Mouse (Mus musculus) midbrain, embryonic 13.5 days (tissue): ENCODE data around the gene Olfr354. TPM values are rescaled to one million over a fixed set of nuclear protein-coding genes. Genes with fewer than 3 reads are reported as not detected.

ENCODE experiments used
- ATAC-seq: fragments of 200-750 bp; cut with Nextera tagmentation; 2 replicates; pipeline ENCODE4 v1.8.0; 2017; ENCODE audit warnings: mild to moderate bottlenecking, moderate TSS enrichment, moderate library complexity
- H3K27ac ChIP-seq: fragments of 300-500 bp; sonication (generic); 2 replicates; pipeline ENCODE4 v1.5.1; 2015; ENCODE audit warnings: inconsistent platforms, mild to moderate bottlenecking, moderate library complexity
- H3K27me3 ChIP-seq: fragments of 300-500 bp; sonication (generic); 2 replicates; pipeline ENCODE4 v1.6.1; 2015; ENCODE audit warnings: mild to moderate bottlenecking, inconsistent platforms
- H3K36me3 ChIP-seq: fragments of 300-500 bp; sonication (generic); 2 replicates; pipeline ENCODE4 v1.6.1; 2015; ENCODE audit warnings: mild to moderate bottlenecking, inconsistent platforms
- H3K4me1 ChIP-seq: fragments of 300-500 bp; sonication (generic); replicated peaks from 2 replicates; pipeline ENCODE4 v1.6.1; 2015; ENCODE audit warnings: inconsistent platforms
- H3K4me2 ChIP-seq: fragments of 300-500 bp; sonication (generic); replicated peaks from 2 replicates; pipeline ENCODE4 v1.6.1; 2015; ENCODE audit warnings: moderate library complexity, mild to moderate bottlenecking, inconsistent platforms
- H3K4me3 ChIP-seq: fragments of 300-500 bp; sonication (generic); replicated peaks from 2 replicates; pipeline ENCODE4 v1.5.1; 2015; ENCODE audit warnings: mild to moderate bottlenecking, inconsistent platforms
- H3K9ac ChIP-seq: fragments of 300-500 bp; sonication (generic); replicated peaks from 2 replicates; pipeline ENCODE4 v1.6.1; 2015; ENCODE audit warnings: mild to moderate bottlenecking, inconsistent platforms
- H3K9me3 ChIP-seq: fragments of 300-500 bp; sonication (generic); 2 replicates; pipeline ENCODE4 v1.6.1; 2016; ENCODE audit warnings: mild to moderate bottlenecking, inconsistent platforms
- WGBS: fragments of 180-500 bp; shearing (Covaris S2); methylation state at CpG from one replicate; pipeline ENCODE4 v1.1.7; 2015; 5-methylcytosine and 5-hydroxymethylcytosine counted together
- polyA plus RNA-seq: library from polyadenylated mRNA; unstranded; fragments of >200 nt; fragmentation: Nextera tagmentation; extraction: Ambion mirVana; gene quantifications from 2 replicates; pipeline ENCODE4 v1.2.1, GENCODE M21; 2015

Gene Olfr354
- polyA plus RNA-seq: not detected in 2 replicates

DNA sequence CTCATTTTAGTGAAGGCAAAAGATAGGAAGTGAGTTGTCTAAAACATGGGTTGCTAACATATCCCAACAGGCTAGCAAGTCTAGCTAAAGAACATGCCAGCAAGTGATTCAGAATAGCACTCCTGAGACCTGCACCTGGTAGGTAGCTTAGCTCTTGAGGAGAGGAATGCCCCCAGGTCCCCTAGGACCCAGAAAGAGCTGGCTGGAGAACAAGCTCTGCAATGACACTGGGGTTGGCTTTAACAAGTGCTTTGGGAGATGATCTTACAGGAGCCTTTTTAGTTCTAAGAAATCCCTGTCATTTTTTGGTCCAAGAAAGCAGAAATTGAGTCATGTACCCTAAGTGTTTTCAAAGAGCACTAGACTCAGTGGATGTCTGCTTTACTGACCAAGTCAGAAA is at the start of gene Olfr354:
Gene Olfr354 (plus strand): TSS at position 301 of the 400 bp plus-strand sequence.
- no peak within 1 kb of the TSS for H3K4me2 ChIP-seq
- no peaks in the 10 kb centered on the region for H3K27me3 ChIP-seq
- no peak within 1 kb of the TSS for H3K27ac ChIP-seq
- no peak within 1 kb of the TSS for H3K9ac ChIP-seq
- no peaks in the 10 kb centered on the region for H3K36me3 ChIP-seq
- no peak within 1 kb of the TSS for H3K4me3 ChIP-seq
- H3K9me3 ChIP-seq: peaks cover 41% of the 10 kb centered on the region
- ATAC-seq: no peak
- H3K4me1 ChIP-seq: no peaks in the 10 kb centered on the region

DNA sequence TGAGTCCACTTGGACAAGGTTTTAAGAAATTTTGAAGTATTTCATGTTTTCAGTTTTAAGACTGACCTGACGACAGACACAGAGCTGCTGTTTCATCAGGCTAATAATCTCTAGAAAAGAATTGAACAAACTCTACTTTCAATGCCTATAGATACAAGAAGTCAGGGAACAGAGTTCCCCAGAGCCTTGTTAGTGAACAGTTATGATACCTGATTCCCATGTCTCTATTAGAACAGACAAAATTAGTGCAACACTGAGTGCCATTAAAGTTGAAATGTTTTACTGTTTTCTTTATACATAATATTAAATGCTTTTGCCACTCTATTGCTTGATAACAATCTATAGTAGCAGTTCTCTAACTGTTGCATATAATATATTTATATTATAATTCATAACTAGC is 42.9 kb upstream of the Olfr354 start, which contains the start of gene Olfr351:
Gene Olfr351 (minus strand): TSS at position 101 of the 400 bp plus-strand sequence.
- 75% methylated on average over 1 of the region's 1 CpGs for WGBS
- H3K4me3 ChIP-seq: no peak within 1 kb of the TSS
- no peak for ATAC-seq
- H3K9me3 ChIP-seq: 0 out of 2 replicates have a peak, but pooled peaks cover 16% of the 10 kb centered on the region
- H3K4me1 ChIP-seq: no peaks in the 10 kb centered on the region
- no peaks in the 10 kb centered on the region for H3K36me3 ChIP-seq
- H3K27ac ChIP-seq: no peak within 1 kb of the TSS
- no peaks in the 10 kb centered on the region for H3K27me3 ChIP-seq
- H3K9ac ChIP-seq: no peak within 1 kb of the TSS
- H3K4me2 ChIP-seq: no peak within 1 kb of the TSS

DNA sequence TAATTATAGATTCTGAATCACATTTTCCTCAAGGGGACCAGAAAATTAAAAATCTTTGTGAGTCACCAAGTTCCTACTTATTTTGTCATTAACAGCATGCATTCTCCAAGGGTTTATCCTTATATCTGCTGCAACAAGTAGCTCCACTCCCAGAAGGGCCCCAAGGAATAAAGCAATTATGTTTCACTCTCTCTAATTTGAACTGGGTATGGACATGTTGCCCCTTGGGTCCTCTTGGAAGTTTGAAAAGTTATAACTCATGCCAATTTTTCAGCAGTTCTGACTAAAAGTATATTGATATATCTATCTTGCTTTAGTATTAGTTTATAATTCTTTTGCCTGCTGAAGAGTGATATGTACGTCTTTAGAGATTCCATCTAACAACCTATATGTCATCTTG is 37.3 kb upstream of the Olfr354 start, which contains the start of gene Olfr352:
Gene Olfr352 (plus strand): TSS at position 301 of the 400 bp plus-strand sequence.
- 78% methylated on average over 1 of the region's 1 CpGs for WGBS
- no peak within 1 kb of the TSS for H3K9ac ChIP-seq
- H3K27me3 ChIP-seq: no peaks in the 10 kb centered on the region
- ATAC-seq: no peak
- no peak within 1 kb of the TSS for H3K27ac ChIP-seq
- H3K4me2 ChIP-seq: no peak within 1 kb of the TSS
- H3K9me3 ChIP-seq: peaks cover 28% of the 10 kb centered on the region; the same call in 1 of the 2 replicates
- H3K4me3 ChIP-seq: no peak within 1 kb of the TSS
- no peaks in the 10 kb centered on the region for H3K36me3 ChIP-seq
- H3K4me1 ChIP-seq: no peaks in the 10 kb centered on the region

DNA sequence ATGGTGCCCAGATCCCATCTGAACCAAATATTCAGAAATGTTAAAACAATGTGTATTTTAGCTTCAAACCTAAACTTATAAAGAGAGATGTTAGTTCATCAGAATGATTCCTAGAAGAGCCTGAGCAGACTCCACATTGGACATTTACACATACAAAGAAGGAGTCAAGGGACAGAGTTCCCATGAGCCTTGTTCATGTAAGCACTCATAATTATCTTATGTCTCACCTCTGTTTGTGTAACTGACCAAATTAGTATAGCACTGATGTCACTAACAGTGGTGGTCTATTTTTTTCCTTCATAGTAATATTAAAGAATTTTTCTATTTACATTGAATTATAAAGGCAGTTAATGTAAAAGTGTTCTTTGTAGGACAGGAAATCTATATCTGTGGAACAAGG is 12.6 kb upstream of the Olfr354 start, which contains the start of gene Olfr353:
Gene Olfr353 (minus strand): TSS at position 101 of the 400 bp plus-strand sequence.
- no peak within 1 kb of the TSS for H3K9ac ChIP-seq
- H3K27me3 ChIP-seq: no peaks in the 10 kb centered on the region
- H3K4me2 ChIP-seq: no peak within 1 kb of the TSS
- H3K9me3 ChIP-seq: peaks cover 24% of the 10 kb centered on the region
- H3K4me1 ChIP-seq: no peaks in the 10 kb centered on the region
- no peak within 1 kb of the TSS for H3K4me3 ChIP-seq
- H3K27ac ChIP-seq: no peak within 1 kb of the TSS
- ATAC-seq: no peak
- H3K36me3 ChIP-seq: no peaks in the 10 kb centered on the region

DNA sequence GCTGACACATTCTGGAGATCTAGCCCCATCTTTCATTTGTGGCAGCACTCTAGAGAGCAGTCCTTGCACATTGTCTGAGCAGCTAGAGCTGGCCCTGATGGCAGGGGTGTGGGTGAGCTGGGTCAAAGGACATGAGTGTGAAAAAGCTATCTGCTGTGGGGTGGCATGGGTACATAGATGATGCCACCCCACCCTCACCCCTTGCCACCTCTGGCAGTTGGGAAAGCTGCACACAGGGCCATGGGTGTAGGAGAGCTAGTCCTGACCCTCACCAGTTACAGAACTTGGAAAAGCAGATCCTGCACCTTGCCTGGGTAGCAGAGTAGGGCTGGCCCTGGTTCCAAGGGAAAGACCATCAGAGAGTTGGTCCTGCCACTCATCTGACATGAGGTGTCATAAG is 8.4 kb upstream of the Olfr354 start:
- H3K4me1 ChIP-seq: no peaks in the 10 kb centered on the region
- no peak overlapping the region for H3K4me2 ChIP-seq

DNA sequence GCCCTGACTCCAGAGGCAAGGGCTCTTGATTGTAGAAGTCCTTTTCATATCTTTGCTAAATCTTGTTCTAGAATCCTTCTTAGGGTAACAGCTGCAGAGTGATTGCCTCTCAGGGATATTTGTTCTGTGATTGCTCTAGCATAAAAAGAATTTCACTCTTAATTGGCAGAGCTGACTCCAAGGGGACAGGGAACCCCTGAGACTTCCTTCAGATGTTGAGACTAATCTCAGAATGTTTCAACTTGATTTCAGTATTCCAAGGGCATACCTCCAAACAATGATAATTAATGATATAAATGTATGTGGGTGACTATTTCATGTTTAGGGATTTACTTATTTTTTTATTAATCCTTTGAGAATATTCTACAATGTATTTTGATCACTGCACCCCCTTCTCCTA is 23.3 kb downstream of the Olfr354 start, which contains the start of gene Olfr355:
Gene Olfr355 (minus strand): TSS at position 101 of the 400 bp plus-strand sequence.
- peaks cover 23% of the 10 kb centered on the region for H3K9me3 ChIP-seq
- no peak for ATAC-seq
- H3K4me3 ChIP-seq: no peak within 1 kb of the TSS
- no peaks in the 10 kb centered on the region for H3K4me1 ChIP-seq
- no peaks in the 10 kb centered on the region for H3K27me3 ChIP-seq
- H3K27ac ChIP-seq: no peak within 1 kb of the TSS
- H3K4me2 ChIP-seq: no peak within 1 kb of the TSS
- no peak within 1 kb of the TSS for H3K9ac ChIP-seq
- H3K36me3 ChIP-seq: no peaks in the 10 kb centered on the region

More for the DNA sequence above, 8.4 kb upstream of the Olfr354 start:
- Histone ChIP-seq H3K4me3 (no peak overlapping the region), H3K27ac (no peak overlapping the region), H3K36me3 (no peaks in the 10 kb centered on the region), H3K9ac (no peak overlapping the region), H3K9me3 (peaks cover 22% of the 10 kb centered on the region), H3K27me3 (no peaks in the 10 kb centered on the region)
- no peak for ATAC-seq

DNA sequence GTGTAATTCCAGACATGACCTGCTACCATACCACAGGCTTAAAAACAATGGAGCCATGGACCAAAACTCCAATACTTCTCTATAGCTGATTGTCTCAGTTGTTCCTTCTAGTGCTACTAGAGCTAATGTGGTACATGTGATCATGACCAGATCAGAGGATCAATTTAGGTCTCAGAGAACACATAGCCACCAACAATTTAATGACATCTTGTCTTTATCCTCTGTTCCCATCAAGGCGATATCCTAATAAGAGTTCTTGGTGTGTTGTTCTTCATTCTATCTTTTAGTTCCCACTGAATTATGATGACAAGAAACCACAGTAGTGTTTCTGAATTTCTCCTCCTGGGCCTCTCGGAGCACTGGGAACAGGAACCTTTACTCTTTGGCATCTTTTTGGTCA is 31.3 kb downstream of the Olfr354 start, which contains the start of gene Olfr356:
Gene Olfr356 (plus strand): TSS at position 301 of the 400 bp plus-strand sequence.
- no peak within 1 kb of the TSS for H3K27ac ChIP-seq
- H3K9ac ChIP-seq: no peak within 1 kb of the TSS
- H3K4me3 ChIP-seq: no peak within 1 kb of the TSS
- WGBS: 87% methylated on average over 2 of the region's 2 CpGs
- H3K4me1 ChIP-seq: no peaks in the 10 kb centered on the region
- H3K27me3 ChIP-seq: no peaks in the 10 kb centered on the region
- no peak within 1 kb of the TSS for H3K4me2 ChIP-seq
- no peaks in the 10 kb centered on the region for H3K36me3 ChIP-seq
- peaks cover 14% of the 10 kb centered on the region for H3K9me3 ChIP-seq
- no peak for ATAC-seq

Other genes with a start within 250 kb of the Olfr354 start
- gene Olfr346, start 219.9 kb upstream of the Olfr354 start, polyA plus RNA-seq: not detected in 2 replicates
- gene Olfr347, start 173.8 kb upstream of the Olfr354 start, polyA plus RNA-seq: not detected in 2 replicates
- gene Olfr348, start 121.4 kb upstream of the Olfr354 start, polyA plus RNA-seq: not detected in 2 replicates
- gene Olfr50, start 115.1 kb upstream of the Olfr354 start, polyA plus RNA-seq: not detected in 2 replicates
- gene Olfr3, start 88.6 kb upstream of the Olfr354 start, polyA plus RNA-seq: not detected in 2 replicates
- gene Olfr350, start 59.4 kb upstream of the Olfr354 start, polyA plus RNA-seq: not detected in 2 replicates
- gene Olfr351, start 43.0 kb upstream of the Olfr354 start, polyA plus RNA-seq: not detected in 2 replicates
- gene Olfr352, start 37.2 kb upstream of the Olfr354 start, polyA plus RNA-seq: not detected in 2 replicates
- gene Olfr353, start 12.7 kb upstream of the Olfr354 start, polyA plus RNA-seq: not detected in 2 replicates
- not detected in 2 replicates for gene Olfr355, start 23.2 kb downstream of the Olfr354 start, polyA plus RNA-seq
- not detected in 2 replicates for gene Olfr356, start 31.4 kb downstream of the Olfr354 start, polyA plus RNA-seq
- gene Olfr357, start 88.1 kb downstream of the Olfr354 start, polyA plus RNA-seq: not detected in 2 replicates
- not detected in 2 replicates for gene Olfr358, start 103.7 kb downstream of the Olfr354 start, polyA plus RNA-seq
- not detected in 2 replicates for gene Olfr360, start 160.1 kb downstream of the Olfr354 start, polyA plus RNA-seq
- gene Olfr361, start 183.6 kb downstream of the Olfr354 start, polyA plus RNA-seq: not detected in 2 replicates
- gene Olfr362, start 212.2 kb downstream of the Olfr354 start, polyA plus RNA-seq: not detected in 2 replicates
- gene Olfr364-ps1, start 233.6 kb downstream of the Olfr354 start, polyA plus RNA-seq: not detected in 2 replicates